Mouse (Mus musculus) neural tube, embryonic 11.5 days (tissue): Measurements from ENCODE around the gene Zfp790. TPM values are rescaled to one million over a fixed set of nuclear protein-coding genes. Genes with fewer than 3 reads are reported as not detected.
"Not testable (repeated sequence)": the region's sequence is repeated elsewhere in the genome, so short reads cannot be mapped to it uniquely, and the experiment has no call there.

ENCODE experiments used
- ATAC-seq: fragments of 200-750 bp; cut with Nextera tagmentation; 2 replicates; pipeline ENCODE4 v1.8.0; 2017; ENCODE audit warnings: moderate number of reproducible peaks, mild to moderate bottlenecking, moderate TSS enrichment, moderate library complexity; ENCODE audit not compliant: insufficient read depth, low FRiP score, low TSS enrichment
- DNase-seq: peaks from one replicate; pipeline ENCODE4 v3.0.0-alpha.2; 2015; ENCODE audit warnings: low spot score
- H3K27ac ChIP-seq: fragments of 300-500 bp; sonication (generic); 2 replicates; pipeline ENCODE4 v1.5.1; 2014; ENCODE audit warnings: low read depth, mild to moderate bottlenecking, low read length
- H3K27me3 ChIP-seq: fragments of 300-500 bp; sonication (generic); 2 replicates; pipeline ENCODE4 v1.6.1; 2014; ENCODE audit warnings: mild to moderate bottlenecking, low read length, mixed read lengths; ENCODE audit not compliant: control insufficient read depth, insufficient read depth
- H3K36me3 ChIP-seq: fragments of 300-500 bp; sonication (generic); 2 replicates; pipeline ENCODE4 v1.6.1; 2014; ENCODE audit warnings: mild to moderate bottlenecking, low read length, moderate library complexity, mixed read lengths; ENCODE audit not compliant: control insufficient read depth, insufficient read depth
- H3K4me1 ChIP-seq: fragments of 300-500 bp; sonication (generic); 2 replicates; pipeline ENCODE4 v1.6.1; 2014; ENCODE audit warnings: low read length, mixed read lengths; ENCODE audit not compliant: control insufficient read depth, insufficient read depth
- H3K4me2 ChIP-seq: fragments of 300-500 bp; sonication (generic); 2 replicates; pipeline ENCODE4 v1.6.1; 2014; ENCODE audit warnings: low read depth, mild to moderate bottlenecking, moderate library complexity
- H3K4me3 ChIP-seq: fragments of 300-500 bp; sonication (generic); 2 replicates; pipeline ENCODE4 v1.5.1; 2014; ENCODE audit warnings: low read depth, low read length
- H3K9ac ChIP-seq: fragments of 300-500 bp; sonication (generic); 2 replicates; pipeline ENCODE4 v1.6.1; 2014; ENCODE audit warnings: mild to moderate bottlenecking, low read length
- H3K9me3 ChIP-seq: fragments of 300-500 bp; sonication (generic); 2 replicates; pipeline ENCODE4 v1.6.1; 2016; ENCODE audit warnings: low read length; ENCODE audit not compliant: control insufficient read depth
- WGBS: fragments of 180-500 bp; shearing (Covaris S2); extraction: QIAGEN DNeasy Blood & Tissue Kit; methylation state at CpG from one replicate; pipeline ENCODE4 v1.1.7; 2014; 5-methylcytosine and 5-hydroxymethylcytosine counted together
- microRNA counts: library from miRNA; unstranded; fragments of <30 nt; microRNA quantifications from one replicate; lab custom pipeline; 2015
- microRNA-seq: library from miRNA; unstranded; fragments of <30 nt; microRNA quantifications from one replicate; pipeline ENCODE4, GENCODE M21; 2016
- polyA plus RNA-seq: library from polyadenylated mRNA; unstranded; fragments of >200 nt; fragmentation: Nextera tagmentation; extraction: Ambion mirVana; gene quantifications from 2 replicates; pipeline ENCODE4 v1.2.1, GENCODE M21; 2014

Gene Zfp790
- polyA plus RNA-seq, 1 experiment from 2014 or later = 26.0 TPM

- no peak within 1 kb of the TSS for H3K27ac ChIP-seq
- no peaks in the 10 kb centered on the region for H3K36me3 ChIP-seq
- H3K4me1 ChIP-seq = no peaks in the 10 kb centered on the region; the same call in 1 of the 2 replicates
- WGBS = 7% methylated on average over 32 of the region's 32 CpGs
- ATAC-seq = peak; percentile 94
- H3K9ac ChIP-seq = peak within 1 kb of the TSS; percentile 62
- peak within 1 kb of the TSS; percentile 64 for H3K4me3 ChIP-seq
- DNase-seq = peak; percentile 87
- no peaks in the 10 kb centered on the region for H3K27me3 ChIP-seq
- no peaks in the 10 kb centered on the region for H3K9me3 ChIP-seq
- H3K4me2 ChIP-seq = peak within 1 kb of the TSS; percentile 74
These were observed 43.9 kb downstream of the Zfp790 start, which contains the start of gene Zfp420 for GRCm38 (mm10) chr7:29859532-29860517. TSS of gene Zfp420 (plus strand) at chr7:29859979.

GRCm38 (mm10) chr7:29861660-29862059 lies 45.7 kb downstream of the Zfp790 start:
- no peaks in the 10 kb centered on the region for H3K27me3 ChIP-seq
- no peak for DNase-seq
- no peak overlapping the region for H3K4me2 ChIP-seq

GRCm38 (mm10) chr7:29874256-29874655 lies 58.3 kb downstream of the Zfp790 start:
- H3K36me3 ChIP-seq = peaks cover 15% of the 10 kb centered on the region
- peaks cover 18% of the 10 kb centered on the region for H3K9me3 ChIP-seq
- no peaks in the 10 kb centered on the region for H3K27me3 ChIP-seq
- no peak overlapping the region for H3K4me2 ChIP-seq
- WGBS = 94% methylated on average over 10 of the region's 10 CpGs
- no peaks in the 10 kb centered on the region for H3K4me1 ChIP-seq
- ATAC-seq (no peak), DNase-seq (no peak)
- H3K9ac ChIP-seq = no peak overlapping the region
- H3K4me3 ChIP-seq = no peak overlapping the region
- no peak overlapping the region for H3K27ac ChIP-seq

More at GRCm38 (mm10) chr7:29861660-29862059, 45.7 kb downstream of the Zfp790 start:
- no peaks in the 10 kb centered on the region for H3K36me3 ChIP-seq
- H3K27ac ChIP-seq = no peak overlapping the region
- no peaks in the 10 kb centered on the region for H3K9me3 ChIP-seq
- no peak overlapping the region for H3K4me3 ChIP-seq
- WGBS = 89% methylated on average over 7 of the region's 7 CpGs
- no peaks in the 10 kb centered on the region; the same call in 1 of the 2 replicates for H3K4me1 ChIP-seq
- H3K9ac ChIP-seq = no peak overlapping the region
- ATAC-seq = no peak

GRCm38 (mm10) chr7:29877561-29877960 lies 61.6 kb downstream of the Zfp790 start:
- DNase-seq, H3K4me3 ChIP-seq, ATAC-seq, H3K9ac ChIP-seq, H3K27ac ChIP-seq, H3K4me1 ChIP-seq, H3K4me2 ChIP-seq, H3K27me3 ChIP-seq: not testable (repeated sequence)
- peaks cover 18% of the 10 kb centered on the region for H3K9me3 ChIP-seq
- peaks cover 15% of the 10 kb centered on the region for H3K36me3 ChIP-seq
- 93% methylated on average over 9 of the region's 9 CpGs for WGBS

DNA sequence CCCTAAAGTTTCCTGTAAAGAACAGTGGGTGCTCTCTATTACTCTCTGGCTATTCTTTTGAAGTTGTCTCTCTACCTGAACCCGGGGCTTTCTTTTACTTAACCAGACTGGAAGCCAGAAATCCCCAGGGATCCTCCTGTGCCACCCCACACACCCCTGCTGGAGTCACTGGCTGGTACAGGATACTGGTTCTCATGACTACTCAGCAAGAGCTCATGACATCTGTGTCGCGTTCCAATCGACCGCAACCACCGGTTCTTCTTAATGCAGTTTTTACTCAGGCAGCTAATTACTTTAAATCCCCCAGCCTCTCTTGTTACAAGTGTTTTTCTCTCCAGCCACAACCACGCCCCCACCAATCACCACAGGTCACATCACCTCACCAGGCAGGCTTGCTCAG lies 64.1 kb downstream of the Zfp790 start:
- H3K27ac ChIP-seq = no peak overlapping the region
- DNase-seq = no peak
- ATAC-seq = no peak
- no peak overlapping the region for H3K4me3 ChIP-seq
- no peak overlapping the region for H3K4me2 ChIP-seq
- peaks cover 10% of the 10 kb centered on the region for H3K9me3 ChIP-seq
- 82% methylated on average over 7 of the region's 7 CpGs for WGBS
- H3K36me3 ChIP-seq = peaks cover 6% of the 10 kb centered on the region
- H3K4me1 ChIP-seq = no peaks in the 10 kb centered on the region
- H3K9ac ChIP-seq = no peak overlapping the region
- H3K27me3 ChIP-seq = no peaks in the 10 kb centered on the region

MicroRNAs within 50 kb of the gene (microRNA counts, 519-probe panel; counts per million panel counts)
- 171 counts per million, percentile 57 among the panel's probes with 10 or more counts for microRNA mmu-miR-1964 (lab: Ali Mortazavi, UCI)

Small RNAs within 50 kb of the gene (microRNA-seq; reads per million reads assigned to microRNA genes)
- 2.9 reads per million, percentile 4 among the genes with 10 or more reads in this experiment for gene Mir1964

Other genes with a start within 250 kb of the Zfp790 start
- gene Catsperg2, start 89.1 kb upstream of the Zfp790 start, polyA plus RNA-seq = not detected in 2 replicates
- gene Zfp84, start 47.6 kb upstream of the Zfp790 start, polyA plus RNA-seq = 15.3 and 19.4 TPM in 2 replicates
- gene Zfp30, start 32.1 kb upstream of the Zfp790 start, polyA plus RNA-seq = 9.1 and 9.8 TPM in 2 replicates
- 12.3 and 12.4 TPM in 2 replicates for gene Zfp940, start 37.6 kb downstream of the Zfp790 start, polyA plus RNA-seq
- gene Zfp420, start 43.9 kb downstream of the Zfp790 start, polyA plus RNA-seq = 10.7 and 12.2 TPM in 2 replicates
- 14.4 and 15.0 TPM in 2 replicates for gene Zfp27, start 90.5 kb downstream of the Zfp790 start, polyA plus RNA-seq
- gene Zfp383, start 92.1 kb downstream of the Zfp790 start, polyA plus RNA-seq = 6.7 and 7.6 TPM in 2 replicates
- 11.0 and 12.9 TPM in 2 replicates for gene Zfp74, start 138.0 kb downstream of the Zfp790 start, polyA plus RNA-seq
- gene Zfp568, start 167.8 kb downstream of the Zfp790 start, polyA plus RNA-seq = 19.5 and 21.5 TPM in 2 replicates
- 5.3 and 5.7 TPM in 2 replicates for gene Zfp14, start 235.3 kb downstream of the Zfp790 start, polyA plus RNA-seq